Mouse (Mus musculus) stomach, postnatal 0 days (tissue): Measurements from ENCODE around the gene Yif1b.

ENCODE experiments used
- CTCF ChIP-seq: IDR thresholded peaks from 2 replicates; pipeline ENCODE4 v1.5.1; 2016; ENCODE audit warnings: antibody characterized with exemption, low read depth, mild to moderate bottlenecking, moderate library complexity
- EP300 ChIP-seq: optimal IDR thresholded peaks from 2 replicates; pipeline ENCODE3; 2016; ENCODE audit warnings: antibody characterized with exemption

DNA sequence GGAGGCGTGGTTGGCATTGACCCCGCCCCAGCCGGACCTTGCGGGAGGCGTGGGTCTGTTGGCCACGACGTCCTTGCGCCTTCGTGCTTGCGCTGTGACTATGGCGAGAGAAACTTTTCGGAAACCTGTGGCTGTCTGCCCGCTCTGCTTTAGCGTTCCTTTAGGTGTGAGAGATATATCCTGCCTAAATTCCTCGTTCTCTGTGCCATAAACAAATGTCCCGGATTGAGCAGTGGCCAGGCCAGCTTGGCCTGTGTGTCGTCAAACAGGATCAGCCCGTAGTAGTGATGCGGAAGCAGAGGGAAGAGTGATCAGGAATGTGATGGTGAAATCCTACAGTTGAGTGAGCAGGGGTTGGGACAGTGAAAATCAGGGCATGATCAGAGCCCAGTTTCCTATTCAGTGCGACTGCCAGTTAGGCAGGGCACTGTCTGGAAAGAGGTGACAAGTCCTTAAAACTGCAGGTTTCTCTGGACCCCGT is 44.0 kb downstream of the Yif1b start:
- TF ChIP-seq CTCF (no peak), EP300 (no peak)
